Mouse (Mus musculus): ENCODE data around the gene Gnaq.

The Gnaq gene

DNA sequence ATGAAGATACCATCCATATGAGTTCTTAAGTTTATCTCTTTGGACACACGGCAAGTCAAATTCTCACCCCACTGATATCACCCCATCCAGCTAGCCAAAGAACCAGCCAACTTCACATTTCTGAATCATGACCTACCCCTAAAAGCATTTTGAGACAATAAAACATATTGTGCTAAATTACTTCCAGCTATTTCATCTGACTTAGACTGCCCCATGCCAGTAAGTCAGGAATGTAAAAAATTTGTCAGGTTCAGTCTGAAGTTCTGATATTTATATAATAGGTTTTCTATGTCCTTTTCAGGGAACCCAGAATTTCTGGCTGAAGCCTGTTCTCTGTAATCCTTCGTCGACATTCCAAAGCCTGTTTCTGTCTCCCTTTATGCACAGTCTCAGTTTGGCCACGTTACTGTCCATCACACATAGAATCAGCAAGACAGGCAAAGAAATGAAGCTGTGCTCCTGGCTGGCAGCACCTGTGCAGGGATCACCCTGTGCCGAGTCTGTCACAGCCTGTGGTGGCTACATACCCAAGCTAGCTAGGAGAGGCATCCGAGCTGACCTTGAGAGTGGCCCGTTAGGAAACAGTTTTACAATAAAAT is 233.9 kb downstream of the Gnaq start:
- in situ Hi-C loops (cut with MboI, MseI): loop anchor here (25.0 kb wide), 1 partner anchor 421 kb away; the partner anchor contains the start of gene Vps13a

GRCm38 (mm10) chr19:16367218-16367617 is 234.6 kb downstream of the Gnaq start:
- in situ Hi-C loops (cut with MboI, MseI): loop anchor here (25.0 kb wide), 1 partner anchor 420 kb away; the partner anchor contains the start of gene Vps13a

DNA sequence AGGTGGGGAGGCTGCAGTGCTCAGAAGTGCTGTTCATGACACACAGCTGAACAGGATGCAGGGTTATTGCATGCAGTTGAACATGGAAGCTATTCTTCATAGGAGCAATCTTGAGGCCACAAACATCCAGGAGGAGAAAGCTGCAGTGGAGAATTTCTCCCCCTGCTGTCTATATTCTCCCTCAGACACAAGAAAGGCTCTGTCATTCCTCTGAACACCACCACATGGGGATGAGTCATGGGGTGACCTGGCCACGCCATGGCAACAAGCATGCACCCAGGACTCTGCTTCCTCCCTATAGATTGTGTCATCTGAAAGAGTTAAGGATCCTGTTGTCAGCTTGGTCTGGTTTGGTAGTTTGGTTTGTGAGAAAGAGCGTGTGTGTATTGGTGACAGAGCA is 239.0 kb downstream of the Gnaq start:
- in situ Hi-C loops (cut with MboI, MseI): loop anchor here (25.0 kb wide), 1 partner anchor 416 kb away; the partner anchor contains the start of gene Vps13a

GRCm38 (mm10) chr19:16372752-16373486 is 240.3 kb downstream of the Gnaq start:
- in situ Hi-C loops (cut with MboI, MseI): loop anchor here (25.0 kb wide), 1 partner anchor 414 kb away; the partner anchor contains the start of gene Vps13a

DNA sequence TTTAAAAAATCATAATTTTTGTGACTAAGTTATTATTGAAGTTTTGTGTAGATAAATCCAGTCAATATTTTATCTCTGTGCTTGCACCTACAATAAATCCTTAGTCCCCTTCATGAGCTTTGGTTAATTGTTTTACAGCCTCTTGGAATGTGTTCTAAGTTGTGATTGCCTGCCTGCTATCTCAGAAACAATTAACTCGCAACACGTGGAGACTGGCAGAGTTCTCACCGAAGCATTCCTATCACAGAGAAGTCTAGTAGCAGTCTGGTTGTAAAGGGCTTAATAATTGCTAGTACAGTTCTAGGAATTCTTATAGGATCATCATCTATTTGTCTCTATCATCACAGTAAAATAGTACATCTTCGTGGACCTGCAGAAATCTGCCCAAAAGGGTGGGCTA is 243.2 kb downstream of the Gnaq start:
- in situ Hi-C loops (cut with MboI, MseI): no loop called here

GRCm38 (mm10) chr19:16378565-16378964 is 245.9 kb downstream of the Gnaq start:
- in situ Hi-C loops (cut with MboI, MseI): no loop called here

- in situ Hi-C loops (cut with MboI, MseI): no loop called here
Observed at GRCm38 (mm10) chr19:16379687-16380086, 247.1 kb downstream of the Gnaq start.

GRCm38 (mm10) chr19:16382392-16382791 is 249.8 kb downstream of the Gnaq start:
- in situ Hi-C loops (cut with MboI, MseI): no loop called here

- in situ Hi-C loops (cut with MboI, MseI): no loop called here
Observed at GRCm38 (mm10) chr19:16383127-16383526, 250.5 kb downstream of the Gnaq start.

GRCm38 (mm10) chr19:16384094-16384493 is 251.5 kb downstream of the Gnaq start:
- in situ Hi-C loops (cut with MboI, MseI): no loop called here

DNA sequence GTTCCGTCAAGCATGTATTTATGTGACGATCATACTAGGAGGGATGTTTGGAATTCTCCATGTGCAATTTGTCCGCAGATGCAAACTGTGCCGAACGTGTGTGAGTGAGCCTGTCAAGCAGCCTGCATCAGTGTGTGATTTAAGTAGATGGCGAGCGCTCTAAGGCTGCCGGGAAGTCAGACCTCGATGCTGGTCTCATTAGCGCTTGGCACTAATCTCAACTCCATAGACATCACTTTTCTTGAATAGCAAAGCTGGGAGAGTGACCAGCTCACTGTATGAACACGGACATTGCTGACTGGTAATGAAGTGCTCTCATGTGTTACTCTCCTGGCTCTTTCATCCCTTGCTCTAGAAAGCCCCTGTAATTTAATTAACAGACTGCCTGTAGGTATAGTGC is 252.3 kb downstream of the Gnaq start:
- in situ Hi-C loops (cut with MboI, MseI): no loop called here

GRCm38 (mm10) chr19:16386514-16386913 is 253.9 kb downstream of the Gnaq start:
- in situ Hi-C loops (cut with MboI, MseI): no loop called here

DNA sequence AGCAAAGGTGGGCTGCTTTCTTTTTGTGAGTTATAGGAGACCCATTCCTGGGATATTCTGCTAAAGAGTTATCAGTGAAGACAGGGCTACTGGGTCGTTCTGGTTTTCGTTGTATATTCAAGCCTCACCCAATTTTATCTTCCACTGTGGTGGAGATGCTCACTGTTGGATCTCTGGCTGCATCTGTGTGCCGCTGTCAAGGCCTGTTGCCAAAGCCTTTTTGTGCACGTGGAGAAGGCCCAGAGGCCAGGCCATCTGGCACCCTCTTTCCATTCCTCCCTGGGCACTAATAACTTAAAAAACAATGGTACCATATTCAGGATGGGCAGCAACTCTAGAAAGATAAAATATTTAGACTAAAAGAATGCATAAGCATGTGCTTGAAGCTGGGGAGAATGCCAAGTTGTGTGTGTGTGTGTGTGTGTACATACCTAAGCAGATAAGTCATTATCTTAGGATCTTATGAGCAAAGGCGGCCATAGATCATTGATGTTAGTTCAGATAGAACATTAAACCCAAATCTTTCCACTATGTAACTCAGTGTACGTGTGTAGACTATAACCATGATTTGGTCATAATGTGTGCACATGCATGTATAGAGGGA is 257.7 kb downstream of the Gnaq start:
- in situ Hi-C loops (cut with MboI, MseI): no loop called here

- in situ Hi-C loops (cut with MboI, MseI): no loop called here
Observed at GRCm38 (mm10) chr19:16394381-16394780, 261.8 kb downstream of the Gnaq start.

- in situ Hi-C loops (cut with MboI, MseI): no loop called here
Observed at GRCm38 (mm10) chr19:16403101-16403500, 270.5 kb downstream of the Gnaq start.

DNA sequence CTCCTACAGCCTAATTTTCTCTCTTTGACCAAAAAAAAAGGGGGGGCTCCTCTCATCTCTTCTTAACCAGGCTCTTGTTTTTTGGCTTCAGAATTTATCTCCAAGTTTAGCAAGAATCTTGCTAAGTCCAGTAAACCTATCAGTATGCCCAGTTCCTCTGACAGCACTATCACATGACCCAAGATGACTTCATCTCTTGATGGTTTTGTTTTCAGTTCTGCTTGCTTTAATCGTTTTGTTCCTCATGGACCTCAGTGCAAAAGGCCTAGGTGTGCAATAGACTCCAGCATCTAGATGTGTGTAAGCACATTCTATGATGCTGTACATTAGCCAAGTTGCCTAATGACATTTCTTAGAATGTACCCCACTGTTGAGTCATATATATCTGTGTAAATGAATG is 275.1 kb downstream of the Gnaq start:
- in situ Hi-C loops (cut with MboI, MseI): no loop called here

DNA sequence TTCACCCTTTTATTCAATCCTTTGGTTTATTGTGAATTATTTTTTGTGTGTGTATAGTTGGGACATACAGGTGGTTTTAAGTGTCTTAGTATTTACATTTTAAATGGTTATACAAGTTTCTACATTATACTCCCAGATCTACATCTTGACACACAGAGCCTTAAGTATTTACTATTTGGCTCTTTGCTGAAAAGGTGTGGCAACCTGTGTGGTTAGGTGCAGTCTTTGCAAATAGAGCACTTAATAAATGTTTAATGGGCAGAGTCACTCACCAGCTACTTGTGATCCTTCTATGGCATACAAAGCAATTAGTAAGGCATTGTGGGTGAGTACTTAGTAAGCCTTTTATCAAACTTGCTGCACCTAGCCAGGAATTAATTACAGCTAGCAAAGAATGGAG is 278.7 kb downstream of the Gnaq start:
- in situ Hi-C loops (cut with MboI, MseI): no loop called here

DNA sequence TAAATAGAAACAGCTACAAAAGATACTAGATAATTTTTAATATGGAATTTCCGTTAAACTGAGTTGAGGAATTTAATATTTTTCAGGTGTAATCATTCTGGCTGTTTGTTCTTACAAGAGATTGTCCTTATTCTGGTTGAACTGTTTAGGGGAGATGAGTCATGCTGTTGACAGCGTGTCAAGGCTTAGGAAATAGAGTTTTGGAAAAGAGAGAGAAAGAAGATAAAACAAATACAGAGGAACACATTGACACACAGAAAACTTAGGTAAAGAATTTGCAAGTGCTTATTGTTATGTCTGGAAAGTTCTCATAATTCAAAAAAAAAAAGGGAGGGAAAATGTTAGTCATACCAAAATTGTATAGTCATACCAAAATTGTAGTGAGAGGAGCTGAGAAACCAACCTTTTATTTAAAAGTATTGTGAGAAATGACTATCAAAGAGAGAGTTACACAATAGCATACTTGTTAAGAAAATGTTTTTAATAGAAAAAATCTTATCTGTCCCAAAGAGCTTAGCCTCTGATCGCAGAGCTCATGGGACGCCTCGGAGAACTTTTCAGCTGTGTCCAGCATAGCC is 285.5 kb downstream of the Gnaq start:
- in situ Hi-C loops (cut with MboI, MseI): no loop called here

DNA sequence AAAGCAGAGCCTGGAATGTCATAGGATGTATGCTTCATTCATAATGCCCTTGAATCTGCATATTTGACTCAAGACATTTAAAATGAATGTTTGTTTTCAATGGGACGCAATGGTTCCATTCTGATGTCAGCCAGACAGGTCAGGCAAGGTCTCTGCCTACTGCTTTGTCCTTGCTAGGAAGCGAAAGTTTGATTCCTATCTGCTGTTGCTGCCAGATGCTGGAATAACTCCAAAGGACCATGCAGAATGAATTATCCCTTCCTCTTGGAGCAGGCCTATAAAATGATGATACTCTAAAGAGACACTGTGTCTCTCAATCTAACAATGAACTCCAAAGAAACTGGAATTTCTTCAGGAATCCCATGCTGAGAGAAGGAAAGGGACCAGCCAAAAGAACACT is 293.0 kb downstream of the Gnaq start:
- in situ Hi-C loops (cut with MboI, MseI): no loop called here

- in situ Hi-C loops (cut with MboI, MseI): no loop called here
Observed at GRCm38 (mm10) chr19:16431368-16431767, 298.7 kb downstream of the Gnaq start.

DNA sequence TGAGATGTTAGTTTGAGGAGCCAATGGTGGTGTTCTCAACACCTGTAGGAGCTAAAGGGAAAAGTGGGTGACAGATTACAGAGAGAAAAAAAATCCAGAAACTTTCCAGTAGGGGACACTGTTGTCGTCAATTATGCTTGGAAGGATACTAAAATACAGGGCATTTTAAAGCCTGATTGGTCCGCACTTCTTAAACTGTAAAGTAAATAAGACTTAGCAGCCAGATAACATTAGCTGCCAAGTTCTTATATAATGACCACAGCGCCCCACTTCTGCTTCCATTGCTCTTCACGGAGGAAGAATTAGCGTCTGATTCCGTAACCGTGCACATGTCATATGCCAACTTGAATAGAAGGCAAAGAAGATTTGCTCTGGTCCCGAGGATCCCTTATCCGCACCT is 302.2 kb downstream of the Gnaq start:
- in situ Hi-C loops (cut with MboI, MseI): no loop called here

DNA sequence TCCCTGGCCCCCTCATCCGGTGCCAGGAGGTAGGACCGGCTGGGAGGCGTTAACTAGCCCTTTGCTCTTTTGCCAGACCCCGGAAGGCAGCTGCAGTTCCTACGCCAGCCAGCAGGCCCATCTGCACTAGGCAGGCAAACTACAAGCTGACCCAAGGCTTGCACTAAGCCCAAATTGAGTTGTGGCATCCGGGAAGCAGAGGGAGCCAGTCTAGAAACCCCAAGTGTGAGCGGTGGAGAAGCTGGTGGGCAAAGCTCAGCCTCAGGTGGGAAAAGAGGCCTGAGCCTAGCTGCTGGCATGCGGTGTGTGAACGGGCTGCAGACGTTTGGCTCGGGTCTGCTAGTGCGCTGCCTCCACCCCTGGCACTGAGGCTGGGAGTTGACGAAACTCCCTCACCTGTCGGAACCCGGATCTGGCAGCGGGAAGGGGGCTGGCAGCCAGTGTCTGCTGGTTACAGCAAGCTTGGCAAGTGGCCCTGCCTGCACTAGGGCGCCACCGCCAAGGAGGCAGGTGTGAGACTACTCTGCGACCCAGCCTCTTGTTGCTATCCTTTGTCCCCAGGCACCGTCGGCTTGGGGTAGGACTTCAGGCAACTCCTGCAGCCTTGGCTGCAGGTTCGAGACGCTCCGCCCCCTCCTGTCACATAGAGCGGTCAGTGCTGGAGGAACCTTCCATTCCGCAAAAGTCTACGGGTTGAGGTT is 303.1 kb downstream of the Gnaq start, which contains the start of gene Gna14:
Gene Gna14, plus strand, starts transcription at position 232 of the 701 bp plus-strand sequence.
- in situ Hi-C loops (cut with MboI, MseI): no loop called here
